Mouse (Mus musculus) hindbrain, embryonic 15.5 days (tissue): Measurements from ENCODE around the gene Gm45194. TPM values are rescaled to one million over a fixed set of nuclear protein-coding genes. Genes with fewer than 3 reads are reported as not detected.

Experiments
- ATAC-seq: fragments of 200-750 bp; cut with Nextera tagmentation; 2 replicates; pipeline ENCODE4 v1.8.0; 2017; ENCODE audit warnings: low read depth, moderate number of reproducible peaks, moderate TSS enrichment; ENCODE audit not compliant: low FRiP score
- H3K27ac ChIP-seq: fragments of 300-500 bp; sonication (generic); replicated peaks from 2 replicates; pipeline ENCODE4 v1.5.1; 2015; ENCODE audit warnings: mild to moderate bottlenecking, inconsistent platforms
- H3K27me3 ChIP-seq: fragments of 300-500 bp; sonication (generic); 2 replicates; pipeline ENCODE4 v1.6.1; 2015; ENCODE audit warnings: control low read depth, inconsistent platforms
- H3K36me3 ChIP-seq: fragments of 300-500 bp; sonication (generic); 2 replicates; pipeline ENCODE4 v1.6.1; 2015; ENCODE audit warnings: control low read depth, inconsistent platforms
- H3K4me1 ChIP-seq: fragments of 300-500 bp; sonication (generic); replicated peaks from 2 replicates; pipeline ENCODE4 v1.6.1; 2015; ENCODE audit warnings: control low read depth, inconsistent platforms
- H3K4me2 ChIP-seq: fragments of 300-500 bp; sonication (generic); 2 replicates; pipeline ENCODE4 v1.6.1; 2015; ENCODE audit warnings: moderate library complexity, mild to moderate bottlenecking, inconsistent platforms
- H3K4me3 ChIP-seq: fragments of 300-500 bp; sonication (generic); 2 replicates; pipeline ENCODE4 v1.5.1; 2015; ENCODE audit warnings: mild to moderate bottlenecking, inconsistent platforms
- H3K9ac ChIP-seq: fragments of 300-500 bp; sonication (generic); 2 replicates; pipeline ENCODE4 v1.6.1; 2015; ENCODE audit warnings: inconsistent platforms
- H3K9me3 ChIP-seq: fragments of 300-500 bp; sonication (generic); 2 replicates; pipeline ENCODE4 v1.6.1; 2016; ENCODE audit warnings: control low read depth, inconsistent platforms
- WGBS: fragments of 180-500 bp; shearing (Covaris S2); methylation state at CpG from one replicate; pipeline ENCODE4 v1.1.7; 2015; 5-methylcytosine and 5-hydroxymethylcytosine counted together
- polyA plus RNA-seq: library from polyadenylated mRNA; unstranded; fragments of >200 nt; fragmentation: Nextera tagmentation; extraction: Ambion mirVana; gene quantifications from 2 replicates; pipeline ENCODE4 v1.2.1, GENCODE M21; 2015

Gm45194 gene
- polyA plus RNA-seq = 0.12 TPM in 1 of 2 replicates, not detected in the other

GRCm38 (mm10) chrX:111891089-111891488 lies at the start of gene Gm45194:
TSS of gene Gm45194 (plus strand) at chrX:111891389.
- Histone ChIP-seq H3K27me3 (no peaks in the 10 kb centered on the region), H3K4me3 (no peak within 1 kb of the TSS), H3K9ac (no peak within 1 kb of the TSS), H3K36me3 (no peaks in the 10 kb centered on the region), H3K9me3 (no peaks in the 10 kb centered on the region), H3K4me1 (no peaks in the 10 kb centered on the region), H3K4me2 (no peak within 1 kb of the TSS), H3K27ac (no peak within 1 kb of the TSS)
- ATAC-seq = no peak
- 44% methylated on average over 2 of the region's 2 CpGs for WGBS

GRCm38 (mm10) chrX:111855878-111856277 lies 35.3 kb upstream of the Gm45194 start:
- Histone ChIP-seq H3K36me3 (no peaks in the 10 kb centered on the region), H3K4me2 (no peak overlapping the region), H3K4me1 (no peaks in the 10 kb centered on the region), H3K27ac (no peak overlapping the region), H3K9ac (no peak overlapping the region), H3K27me3 (no peaks in the 10 kb centered on the region), H3K9me3 (no peaks in the 10 kb centered on the region), H3K4me3 (no peak overlapping the region)
- ATAC-seq = no peak
- WGBS = 47% methylated on average over 3 of the region's 3 CpGs

GRCm38 (mm10) chrX:111881251-111881650 lies 9.9 kb upstream of the Gm45194 start:
- ATAC-seq = no peak
- H3K4me1 ChIP-seq = no peaks in the 10 kb centered on the region

GRCm38 (mm10) chrX:111894321-111895050 lies 3.3 kb downstream of the Gm45194 start:
- 0 out of 2 replicates have a peak, but pooled peaks have one; percentile 27 for ATAC-seq
- 22% methylated on average over 57 of the region's 71 CpGs for WGBS
- no peak overlapping the region for H3K27ac ChIP-seq

More at GRCm38 (mm10) chrX:111881251-111881650, 9.9 kb upstream of the Gm45194 start:
- H3K4me2 ChIP-seq = no peak overlapping the region
- no peaks in the 10 kb centered on the region for H3K36me3 ChIP-seq
- 67% methylated on average over 5 of the region's 5 CpGs for WGBS
- no peak overlapping the region for H3K9ac ChIP-seq
- no peak overlapping the region for H3K4me3 ChIP-seq
- no peaks in the 10 kb centered on the region for H3K9me3 ChIP-seq
- H3K27me3 ChIP-seq = no peaks in the 10 kb centered on the region
- no peak overlapping the region for H3K27ac ChIP-seq

GRCm38 (mm10) chrX:111895084-111895779 lies 4.0 kb downstream of the Gm45194 start:
- ATAC-seq = peak; percentile 54; the same call in 1 of the 2 replicates
- Histone ChIP-seq H3K4me3 (peak overlapping the region; percentile 46), H3K27ac (no peak overlapping the region), H3K36me3 (no peaks in the 10 kb centered on the region), H3K9me3 (no peaks in the 10 kb centered on the region), H3K9ac (0 out of 2 replicates have a peak overlapping the region, but pooled peaks have one; percentile 7), H3K4me2 (peak overlapping the region; percentile 76), H3K27me3 (no peaks in the 10 kb centered on the region), H3K4me1 (no peaks in the 10 kb centered on the region)
- WGBS = 13% methylated on average over 40 of the region's 70 CpGs

More at GRCm38 (mm10) chrX:111894321-111895050, 3.3 kb downstream of the Gm45194 start:
- Histone ChIP-seq H3K9me3 (no peaks in the 10 kb centered on the region), H3K36me3 (no peaks in the 10 kb centered on the region), H3K27me3 (no peaks in the 10 kb centered on the region), H3K4me2 (peak overlapping the region; percentile 76), H3K4me3 (peak overlapping the region; percentile 46), H3K9ac (0 out of 2 replicates have a peak overlapping the region, but pooled peaks have one; percentile 7), H3K4me1 (no peaks in the 10 kb centered on the region)

GRCm38 (mm10) chrX:111917422-111917821 lies 26.2 kb downstream of the Gm45194 start:
- no peak overlapping the region for H3K9ac ChIP-seq
- no peak overlapping the region for H3K4me3 ChIP-seq
- H3K9me3 ChIP-seq = no peaks in the 10 kb centered on the region
- no peaks in the 10 kb centered on the region for H3K36me3 ChIP-seq
- H3K4me2 ChIP-seq = no peak overlapping the region
- ATAC-seq = no peak
- H3K4me1 ChIP-seq = no peaks in the 10 kb centered on the region
- H3K27ac ChIP-seq = no peak overlapping the region
- no peaks in the 10 kb centered on the region for H3K27me3 ChIP-seq

GRCm38 (mm10) chrX:111960909-111961308 lies 69.7 kb downstream of the Gm45194 start:
- ATAC-seq = no peak
- no peak overlapping the region for H3K4me3 ChIP-seq
- 82% methylated on average over 4 of the region's 4 CpGs for WGBS

GRCm38 (mm10) chrX:111999661-112000060 lies 108.5 kb downstream of the Gm45194 start:
- no peak overlapping the region for H3K27ac ChIP-seq
- no peak overlapping the region for H3K4me2 ChIP-seq
- no peaks in the 10 kb centered on the region for H3K4me1 ChIP-seq
- no peaks in the 10 kb centered on the region for H3K27me3 ChIP-seq
- H3K4me3 ChIP-seq = no peak overlapping the region
- 50% methylated on average over 1 of the region's 1 CpGs for whole genome bisulfite sequencing
- H3K36me3 ChIP-seq = no peaks in the 10 kb centered on the region
- H3K9me3 ChIP-seq = no peaks in the 10 kb centered on the region
- no peak overlapping the region for H3K9ac ChIP-seq
- ATAC-seq = no peak

More at GRCm38 (mm10) chrX:111960909-111961308, 69.7 kb downstream of the Gm45194 start:
- Histone ChIP-seq H3K4me2 (no peak overlapping the region), H3K9ac (no peak overlapping the region), H3K27ac (no peak overlapping the region), H3K27me3 (no peaks in the 10 kb centered on the region), H3K9me3 (no peaks in the 10 kb centered on the region), H3K4me1 (no peaks in the 10 kb centered on the region), H3K36me3 (no peaks in the 10 kb centered on the region)

GRCm38 (mm10) chrX:112010707-112011106 lies 119.5 kb downstream of the Gm45194 start, which contains the start of gene Tex16:
TSS of gene Tex16 (plus strand) at chrX:112011007.
- Histone ChIP-seq H3K36me3 (no peaks in the 10 kb centered on the region), H3K9ac (no peak within 1 kb of the TSS), H3K27me3 (no peaks in the 10 kb centered on the region), H3K9me3 (no peaks in the 10 kb centered on the region), H3K4me1 (no peaks in the 10 kb centered on the region), H3K4me2 (no peak within 1 kb of the TSS), H3K27ac (no peak within 1 kb of the TSS), H3K4me3 (no peak within 1 kb of the TSS)
- no peak for ATAC-seq

- no peak for ATAC-seq
- WGBS = 86% methylated on average over 3 of the region's 3 CpGs
- Histone ChIP-seq H3K4me1 (no peaks in the 10 kb centered on the region), H3K27ac (no peak within 1 kb of the TSS), H3K4me2 (no peak within 1 kb of the TSS), H3K9ac (no peak within 1 kb of the TSS), H3K9me3 (no peaks in the 10 kb centered on the region), H3K36me3 (no peaks in the 10 kb centered on the region), H3K27me3 (no peaks in the 10 kb centered on the region), H3K4me3 (no peak within 1 kb of the TSS)
Observed at GRCm38 (mm10) chrX:112238749-112239148, 347.6 kb downstream of the Gm45194 start, which contains the start of gene 4933403O08Rik. TSS of gene 4933403O08Rik (plus strand) at chrX:112239049.

GRCm38 (mm10) chrX:112242916-112243315 lies 351.7 kb downstream of the Gm45194 start:
- WGBS = 95% methylated on average over 1 of the region's 1 CpGs
- Histone ChIP-seq H3K36me3 (no peaks in the 10 kb centered on the region), H3K4me2 (no peak overlapping the region), H3K27ac (no peak overlapping the region), H3K9me3 (no peaks in the 10 kb centered on the region), H3K4me3 (no peak overlapping the region), H3K27me3 (no peaks in the 10 kb centered on the region), H3K4me1 (no peaks in the 10 kb centered on the region), H3K9ac (no peak overlapping the region)
- ATAC-seq = no peak

GRCm38 (mm10) chrX:112255513-112255912 lies 364.3 kb downstream of the Gm45194 start:
- ATAC-seq = no peak
- H3K4me2 ChIP-seq = no peak overlapping the region
- no peaks in the 10 kb centered on the region for H3K4me1 ChIP-seq
- H3K9ac ChIP-seq = no peak overlapping the region
- WGBS = 67% methylated on average over 2 of the region's 2 CpGs
- H3K27me3 ChIP-seq = no peaks in the 10 kb centered on the region
- no peaks in the 10 kb centered on the region for H3K36me3 ChIP-seq
- H3K27ac ChIP-seq = no peak overlapping the region
- H3K9me3 ChIP-seq = no peaks in the 10 kb centered on the region
- H3K4me3 ChIP-seq = no peak overlapping the region
